Mouse (Mus musculus): ENCODE results near the gene Itprip.

Gene Itprip

GRCm38 (mm10) chr19:47919126-47919965, at the start of gene Itprip, which contains the start of gene Cfap43:
Gene Itprip, minus strand, starts transcription at chr19:47919299.
Gene Cfap43, minus strand, starts transcription at chr19:47919287.
- DNase-seq (ENCODE audit: low spot score in 2 of 2), result peak; percentile 84 to 88

- DNase-seq (ENCODE audit: low spot score in 2 of 2), result no peak
Observed at GRCm38 (mm10) chr19:47958181-47958580, 39.1 kb upstream of the Itprip start.

GRCm38 (mm10) chr19:47953169-47953568, 34.1 kb upstream of the Itprip start:
- DNase-seq (ENCODE audit: low spot score in 2 of 2), result no peak

GRCm38 (mm10) chr19:47950946-47951345, 31.8 kb upstream of the Itprip start:
- DNase-seq (ENCODE audit: low spot score in 2 of 2), result no peak

- no peak for DNase-seq (ENCODE audit: low spot score in 2 of 2)
Observed at GRCm38 (mm10) chr19:47946821-47947465, 27.8 kb upstream of the Itprip start.

GRCm38 (mm10) chr19:47939361-47939760, 20.3 kb upstream of the Itprip start:
- no peak for DNase-seq (ENCODE audit: low spot score in 2 of 2)

- peak; percentile 74 to 75 for DNase-seq (ENCODE audit: low spot score in 2 of 2)
Observed at GRCm38 (mm10) chr19:47937443-47938406, 18.6 kb upstream of the Itprip start, which contains the start of gene Cfap58. Gene Cfap58, plus strand, starts transcription at chr19:47937675.

- no peak for DNase-seq (ENCODE audit: low spot score in 2 of 2)
Observed at GRCm38 (mm10) chr19:47936938-47937337, 17.8 kb upstream of the Itprip start.

GRCm38 (mm10) chr19:47936490-47936889, 17.4 kb upstream of the Itprip start:
- no peak for DNase-seq (ENCODE audit: low spot score in 2 of 2)

- DNase-seq (ENCODE audit: low spot score in 2 of 2), result no peak
Observed at GRCm38 (mm10) chr19:47935530-47935929, 16.4 kb upstream of the Itprip start.

GRCm38 (mm10) chr19:47934636-47935238, 15.6 kb upstream of the Itprip start:
- no peak for DNase-seq (ENCODE audit: low spot score in 2 of 2)

GRCm38 (mm10) chr19:47934146-47934545, 15.0 kb upstream of the Itprip start:
- DNase-seq (ENCODE audit: low spot score in 2 of 2), result no peak

- peak; percentile 45 to 51 for DNase-seq (ENCODE audit: low spot score in 2 of 2)
Observed at GRCm38 (mm10) chr19:47931982-47932638, 13.0 kb upstream of the Itprip start.

- DNase-seq (ENCODE audit: low spot score in 2 of 2), result no peak
Observed at GRCm38 (mm10) chr19:47929043-47929442, 9.9 kb upstream of the Itprip start.

GRCm38 (mm10) chr19:47927032-47927431, 7.9 kb upstream of the Itprip start:
- no peak for DNase-seq (ENCODE audit: low spot score in 2 of 2)

- no peak for DNase-seq (ENCODE audit: low spot score in 2 of 2)
Observed at GRCm38 (mm10) chr19:47925819-47926218, 6.7 kb upstream of the Itprip start.

GRCm38 (mm10) chr19:47919966-47920375, 872 bp upstream of the Itprip start:
- no peak for DNase-seq (ENCODE audit: low spot score in 2 of 2)

GRCm38 (mm10) chr19:47918455-47919101, 521 bp downstream of the Itprip start:
- DNase-seq (ENCODE audit: low spot score in 2 of 2), result peak; percentile 60 to 68

- DNase-seq (ENCODE audit: low spot score in 2 of 2), result no peak
Observed at GRCm38 (mm10) chr19:47918016-47918415, 1.1 kb downstream of the Itprip start.

- DNase-seq (ENCODE audit: low spot score in 2 of 2), result no peak
Observed at GRCm38 (mm10) chr19:47917396-47917795, 1.7 kb downstream of the Itprip start.

All from spleen, postnatal 36 days (tissue).